ENCODE assay signal across 8 mouse cellular contexts in genomic region chr12:105248763-105249233, GRCm38 (mm10). TPM values are rescaled to one million over a fixed set of nuclear protein-coding genes. Genes with fewer than 3 reads are reported as not detected.
A peak's percentile ranks its signal among the peaks of the same experiment; 100 is the strongest.
DNase-seq lines count a peak whose midpoint lies in the region; ATAC-seq and TF ChIP-seq lines count a peak whose summit lies in the region.

No protein-coding gene starts in this region.

- no peak overlapping the region for H3K4me3 ChIP-seq in lung, postnatal 0 days (ENCODE audit: low read depth, low read length)
- no peak overlapping the region for H3K4me3 ChIP-seq in forebrain, embryonic 12.5 days (replicated peaks)
- H3K4me3 ChIP-seq in kidney, adult 2 months (ENCODE audit: insufficient read depth, low read depth, low read length), result no peak overlapping the region
- H3K4me3 ChIP-seq in midbrain, embryonic 12.5 days, result no peak overlapping the region
- H3K4me3 ChIP-seq in layer of hippocampus, adult 2 months, result no peak overlapping the region; the same call in 1 of the 2 replicates

- no peak for TF ChIP-seq CTCF in lung, postnatal 0 days (IDR thresholded peaks at IDR 0.05)
- TF ChIP-seq CTCF in kidney, adult 2 months (conservative IDR thresholded peaks at IDR 0.05; ENCODE audit: insufficient read depth, insufficient read length, low read depth, low read length), result no peak
- no peak for TF ChIP-seq CTCF in layer of hippocampus, adult 2 months (conservative IDR thresholded peaks at IDR 0.05)

- H3K4me2 ChIP-seq in lung, postnatal 0 days (replicated peaks; ENCODE audit: low read depth, low read length), result no peak overlapping the region; the same call in 1 of the 2 replicates
- H3K4me2 ChIP-seq in forebrain, embryonic 12.5 days, result 0 out of 2 replicates have a peak overlapping the region, but pooled peaks have one; percentile 6
- peak overlapping the region; percentile 26 for H3K4me2 ChIP-seq in midbrain, embryonic 12.5 days (replicated peaks)

- WGBS in lung, postnatal 0 days, result under 1% methylated on average over 9 of the region's 9 CpGs
- WGBS in forebrain, embryonic 12.5 days, result 18% methylated on average over 9 of the region's 9 CpGs
- WGBS in kidney, adult 2 months, result 3% methylated on average over 9 of the region's 9 CpGs
- 16% methylated on average over 9 of the region's 9 CpGs for WGBS in midbrain, embryonic 12.5 days

- no peaks in the 10 kb centered on the region for H3K36me3 ChIP-seq in lung, postnatal 0 days (ENCODE audit: insufficient read depth, low read length)
- H3K36me3 ChIP-seq in forebrain, embryonic 12.5 days (replicated peaks), result no peaks in the 10 kb centered on the region
- no peaks in the 10 kb centered on the region for H3K36me3 ChIP-seq in kidney, adult 2 months (ENCODE audit: control insufficient read depth, insufficient read depth, low read length)
- no peaks in the 10 kb centered on the region for H3K36me3 ChIP-seq in midbrain, embryonic 12.5 days

- peaks cover 5% of the 10 kb centered on the region for H3K4me1 ChIP-seq in lung, postnatal 0 days (ENCODE audit: insufficient read depth, low read depth, low read length)
- H3K4me1 ChIP-seq in forebrain, embryonic 12.5 days, result peaks cover 25% of the 10 kb centered on the region
- no peaks in the 10 kb centered on the region for H3K4me1 ChIP-seq in kidney, adult 2 months (ENCODE audit: control insufficient read depth, insufficient read depth, low read length)
- peaks cover 23% of the 10 kb centered on the region for H3K4me1 ChIP-seq in midbrain, embryonic 12.5 days

- H3K9ac ChIP-seq in lung, postnatal 0 days (replicated peaks; ENCODE audit: low read depth), result no peak overlapping the region
- no peak overlapping the region for H3K9ac ChIP-seq in forebrain, embryonic 12.5 days
- H3K9ac ChIP-seq in midbrain, embryonic 12.5 days (replicated peaks), result no peak overlapping the region

- no peaks in the 10 kb centered on the region for H3K27me3 ChIP-seq in lung, postnatal 0 days (replicated peaks; ENCODE audit: insufficient read depth, low read length)
- H3K27me3 ChIP-seq in forebrain, embryonic 12.5 days, result no peaks in the 10 kb centered on the region
- H3K27me3 ChIP-seq in kidney, adult 2 months (replicated peaks; ENCODE audit: control insufficient read depth, insufficient read depth, low read length), result no peaks in the 10 kb centered on the region
- H3K27me3 ChIP-seq in midbrain, embryonic 12.5 days, result no peaks in the 10 kb centered on the region

- no peak for DNase-seq in lung, postnatal 0 days (ENCODE audit: low spot score)
- DNase-seq in lung, postnatal 36 days, result no peak
- DNase-seq in kidney, adult 2 months, result peak; percentile 23
- DNase-seq in urinary bladder, adult 18-20 months (ENCODE audit: low spot score in 2 of 2), result no peak
- DNase-seq in left cerebral cortex, adult 18-20 months (ENCODE audit: low spot score in 2 of 2), result no peak
- DNase-seq in layer of hippocampus, adult 2 months (ENCODE audit: low spot score in 2 of 2), result no peak

- TF ChIP-seq POLR2A in kidney, adult 2 months (IDR thresholded peaks at IDR 0.05; ENCODE audit: low read depth, low read length), result no peak

- TF ChIP-seq EP300 in lung, postnatal 0 days (IDR thresholded peaks at IDR 0.05), result no peak

- 0 out of 2 replicates have a peak, but pooled peaks have one; percentile 11 for ATAC-seq in lung, postnatal 0 days
- ATAC-seq in forebrain, embryonic 12.5 days (ENCODE audit: low FRiP score), result no peak
- ATAC-seq in midbrain, embryonic 12.5 days (ENCODE audit: low FRiP score, low read depth), result peak; percentile 57; the same call in 1 of the 2 replicates

- no peaks in the 10 kb centered on the region for H3K9me3 ChIP-seq in lung, postnatal 0 days (ENCODE audit: low read length)
- no peaks in the 10 kb centered on the region for H3K9me3 ChIP-seq in forebrain, embryonic 12.5 days
- no peaks in the 10 kb centered on the region for H3K9me3 ChIP-seq in midbrain, embryonic 12.5 days

- no peak overlapping the region for H3K27ac ChIP-seq in lung, postnatal 0 days (ENCODE audit: low read length)
- no peak overlapping the region for H3K27ac ChIP-seq in forebrain, embryonic 12.5 days
- no peak overlapping the region for H3K27ac ChIP-seq in kidney, adult 2 months (ENCODE audit: insufficient read depth, low read depth, low read length)
- H3K27ac ChIP-seq in midbrain, embryonic 12.5 days (replicated peaks), result peak overlapping the region; percentile 57
- H3K27ac ChIP-seq in layer of hippocampus, adult 2 months, result no peak overlapping the region

RNA-seq across cellular contexts. Expression of gene Tcl1, which starts 26.2 kb away (rescaled TPM):
- polyA plus RNA-seq in lung, postnatal 0 days (2015; fragmentation: Nextera tagmentation; extraction: Ambion mirVana), result not detected in 2 replicates
- not detected in 2 replicates for polyA plus RNA-seq in forebrain, embryonic 12.5 days (2016; fragmentation: Nextera tagmentation; extraction: Ambion mirVana)
- not detected in 2 replicates for polyA plus RNA-seq in kidney, adult 2 months (2012; rRNA removed)
- not detected in 2 replicates for polyA plus RNA-seq in midbrain, embryonic 12.5 days (2016; fragmentation: Nextera tagmentation; extraction: Ambion mirVana)
- total RNA-seq in left cerebral cortex, adult 18-20 months (2021), result not detected
- total RNA-seq in layer of hippocampus, adult 2 months (2021), result not detected

RNA-seq across cellular contexts. Expression of gene Tcl1b4, which starts 47.0 kb away (rescaled TPM):
- polyA plus RNA-seq in lung, postnatal 0 days (2015; fragmentation: Nextera tagmentation; extraction: Ambion mirVana), result not detected in 2 replicates
- polyA plus RNA-seq in forebrain, embryonic 12.5 days (2016; fragmentation: Nextera tagmentation; extraction: Ambion mirVana), result not detected in 2 replicates
- not detected in 2 replicates for polyA plus RNA-seq in kidney, adult 2 months (2012; rRNA removed)
- not detected in 2 replicates for polyA plus RNA-seq in midbrain, embryonic 12.5 days (2016; fragmentation: Nextera tagmentation; extraction: Ambion mirVana)
- not detected for total RNA-seq in left cerebral cortex, adult 18-20 months (2021)
- total RNA-seq in layer of hippocampus, adult 2 months (2021), result not detected

RNA-seq across cellular contexts. Expression of gene Tcl1b3, which starts 58.0 kb away (rescaled TPM):
- not detected in 2 replicates for polyA plus RNA-seq in lung, postnatal 0 days (2015; fragmentation: Nextera tagmentation; extraction: Ambion mirVana)
- not detected in 2 replicates for polyA plus RNA-seq in forebrain, embryonic 12.5 days (2016; fragmentation: Nextera tagmentation; extraction: Ambion mirVana)
- not detected in 2 replicates for polyA plus RNA-seq in kidney, adult 2 months (2012; rRNA removed)
- not detected in 2 replicates for polyA plus RNA-seq in midbrain, embryonic 12.5 days (2016; fragmentation: Nextera tagmentation; extraction: Ambion mirVana)
- total RNA-seq in left cerebral cortex, adult 18-20 months (2021), result not detected
- total RNA-seq in layer of hippocampus, adult 2 months (2021), result not detected
